Mouse (Mus musculus) telencephalon, adult 2 months (tissue): ENCODE data around the gene Enho.
"Not testable (repeated sequence)": the region's sequence is repeated elsewhere in the genome, so short reads cannot be mapped to it uniquely, and the experiment has no call there.

ENCODE experiments used
- DNase-seq: peaks from one replicate; pipeline ENCODE4 v3.0.0-alpha.2; 2011; ENCODE audit warnings: low read depth, low spot score

Gene Enho

DNA sequence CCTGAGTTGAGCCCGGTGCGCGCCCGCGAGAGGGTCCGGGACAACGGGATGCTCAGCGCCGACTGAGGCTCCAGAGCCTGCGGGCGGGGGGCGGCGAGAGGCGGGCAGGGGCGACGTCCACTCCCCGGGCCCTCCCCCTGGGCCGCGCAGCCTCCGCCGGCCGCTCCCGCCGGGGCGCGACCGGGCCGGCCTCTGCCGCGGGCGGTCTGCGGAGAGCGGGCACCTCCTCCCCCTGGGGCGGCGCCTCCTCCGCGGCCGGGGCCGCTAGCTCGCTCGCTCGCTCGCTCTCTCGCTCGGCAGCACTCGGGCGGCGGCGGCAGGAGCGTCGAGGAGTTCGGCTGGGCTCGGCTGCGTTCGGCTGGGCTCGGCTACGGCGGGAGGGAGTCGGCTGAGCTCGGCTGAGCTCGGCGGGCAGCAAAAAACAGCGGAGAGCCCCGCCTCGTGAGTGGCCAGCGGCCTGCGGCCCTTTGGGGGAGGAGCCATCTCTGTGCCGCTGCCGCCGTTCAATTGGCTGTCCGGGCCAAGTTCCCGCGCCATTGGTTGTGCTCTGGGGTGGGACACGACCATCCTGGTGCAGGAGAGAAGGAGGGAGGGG, at the start of gene Enho:
Gene Enho (minus strand): TSS at position 412 of the 595 bp plus-strand sequence.
- DNase-seq: peak; percentile 80

DNA sequence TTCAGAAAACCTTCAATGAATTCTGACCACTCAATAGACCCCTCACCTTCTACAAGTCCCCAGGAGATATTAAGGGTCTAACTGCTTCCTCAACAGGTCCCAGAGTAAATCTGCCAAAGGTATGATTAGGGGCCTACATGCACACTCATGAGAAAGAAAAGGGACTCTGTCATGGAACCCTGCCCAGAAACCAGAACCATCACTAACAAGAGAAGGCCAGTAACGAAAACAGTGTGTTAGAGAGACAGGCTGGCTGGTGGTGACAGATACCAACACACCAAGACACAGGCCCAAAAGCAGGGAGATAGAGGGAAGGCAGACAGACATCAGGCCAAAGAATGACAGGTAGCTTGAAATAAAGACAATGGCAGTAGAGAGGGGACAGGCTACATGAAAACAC, 48.4 kb upstream of the Enho start:
- DNase-seq: not testable (repeated sequence)

DNA sequence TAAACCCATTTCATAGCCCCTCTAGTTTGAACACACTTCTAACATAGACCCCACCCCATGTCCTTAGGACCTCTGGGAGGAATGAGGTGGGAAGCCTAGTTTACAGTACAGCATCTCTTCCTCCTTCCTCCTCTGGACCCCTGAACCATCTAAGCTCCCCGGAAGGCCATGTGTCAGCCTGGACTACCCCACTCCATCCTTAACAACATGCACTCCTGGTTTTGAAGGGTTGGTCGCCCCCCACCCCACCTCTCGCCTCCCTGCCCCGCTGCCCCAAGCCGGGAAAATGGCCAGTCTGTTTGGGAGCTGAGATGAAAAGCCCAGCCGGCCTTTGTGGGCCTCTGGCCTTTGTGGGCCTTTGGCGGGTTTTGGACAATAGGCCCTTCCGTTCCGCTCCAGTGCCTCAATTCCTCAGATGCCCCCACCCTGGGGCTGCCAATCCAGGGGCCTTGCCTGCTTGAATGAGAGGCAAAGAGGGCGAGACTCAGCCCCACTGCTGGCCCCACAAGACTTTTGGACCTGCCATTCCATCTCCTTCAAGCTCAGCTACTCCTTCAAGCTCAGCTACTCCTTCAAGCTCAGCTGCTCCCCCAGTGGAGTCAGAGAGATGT, 45.9 kb upstream of the Enho start:
- DNase-seq: not testable (repeated sequence)

DNA sequence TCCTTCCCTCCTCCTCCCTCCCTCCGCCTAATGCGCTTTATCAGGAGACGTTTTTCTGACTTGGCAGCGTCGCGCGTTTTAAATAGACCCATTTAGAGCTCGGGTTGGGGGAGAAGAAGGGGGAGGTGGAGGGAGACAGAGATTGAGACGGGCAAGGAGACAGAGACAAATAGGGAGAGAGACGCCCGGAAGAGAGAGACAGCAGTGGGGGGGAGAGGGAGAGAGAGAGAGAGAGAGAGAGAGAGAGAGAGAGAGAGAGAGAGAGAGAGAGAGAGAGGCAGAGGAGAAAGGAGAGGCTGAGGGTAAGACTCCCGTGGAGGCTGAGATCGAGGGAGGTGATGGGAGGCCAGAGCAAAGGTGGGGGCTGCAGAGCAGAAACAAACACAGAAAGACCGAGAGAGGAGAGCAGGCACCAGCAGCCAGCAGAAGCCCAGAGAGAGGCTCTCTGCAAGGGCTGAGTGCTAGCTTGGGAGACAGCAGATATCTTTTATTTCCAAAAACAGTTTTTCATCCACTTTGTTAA, 44.9 kb upstream of the Enho start:
- DNase-seq: not testable (repeated sequence)

DNA sequence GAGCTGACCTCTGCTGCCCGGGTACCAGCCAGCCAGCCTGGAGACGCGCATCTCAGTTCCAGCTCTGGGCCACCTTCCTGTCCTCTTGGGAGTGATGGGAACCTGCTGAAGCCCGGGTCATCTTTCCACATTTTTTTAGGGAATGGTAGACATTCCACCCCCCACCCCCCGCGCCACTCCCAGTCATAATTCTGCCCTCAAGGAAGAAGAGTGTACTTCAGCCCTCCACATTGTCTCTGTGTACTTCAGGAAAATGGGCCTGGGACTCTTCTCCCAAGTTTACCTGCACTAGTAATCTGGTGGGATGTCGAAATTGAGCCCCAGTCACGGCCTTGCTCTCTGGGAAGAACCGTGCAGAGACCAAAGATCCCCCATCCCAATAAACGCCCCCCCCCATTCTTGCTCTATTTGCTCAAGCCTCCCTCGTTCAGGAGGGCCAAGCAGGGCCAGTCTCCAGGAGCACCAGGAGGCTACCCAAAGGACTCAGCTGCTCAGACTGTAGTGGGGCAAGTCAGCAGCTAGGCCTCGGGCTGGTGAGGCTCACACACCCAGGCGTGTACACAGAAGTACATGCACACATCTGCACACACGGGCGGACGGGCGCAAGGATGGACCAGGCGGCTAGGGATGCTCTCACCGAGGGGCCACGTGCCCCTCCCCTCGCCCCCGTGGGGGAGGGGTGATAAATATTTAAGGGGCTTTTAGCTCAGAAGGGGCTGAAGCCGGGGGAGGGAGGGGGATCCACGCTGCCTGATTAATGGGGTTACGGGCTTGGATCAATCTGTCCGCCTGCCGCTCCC, 44.2 kb upstream of the Enho start:
- not testable (repeated sequence) for DNase-seq

DNA sequence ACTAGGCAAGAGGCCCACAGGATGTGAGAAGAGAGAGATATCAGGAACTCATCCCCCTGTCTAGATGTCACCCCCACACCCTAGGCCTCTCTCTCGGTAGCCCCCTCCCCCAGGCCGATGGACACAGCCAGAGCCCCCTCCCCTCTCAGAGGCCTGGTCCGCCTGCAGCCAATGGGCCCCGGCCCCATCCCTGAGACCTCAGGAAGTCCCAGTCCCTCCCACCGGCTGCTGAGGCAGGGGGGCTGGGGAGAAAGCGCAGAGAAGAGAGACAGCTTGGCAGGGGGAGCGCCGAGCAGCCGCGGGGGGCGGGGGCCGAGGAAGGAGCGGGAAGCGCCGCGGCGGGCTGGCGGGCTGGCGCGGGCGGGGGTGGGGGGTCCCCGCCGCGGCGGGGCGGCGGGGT, 43.2 kb upstream of the Enho start:
- not testable (repeated sequence) for DNase-seq

DNA sequence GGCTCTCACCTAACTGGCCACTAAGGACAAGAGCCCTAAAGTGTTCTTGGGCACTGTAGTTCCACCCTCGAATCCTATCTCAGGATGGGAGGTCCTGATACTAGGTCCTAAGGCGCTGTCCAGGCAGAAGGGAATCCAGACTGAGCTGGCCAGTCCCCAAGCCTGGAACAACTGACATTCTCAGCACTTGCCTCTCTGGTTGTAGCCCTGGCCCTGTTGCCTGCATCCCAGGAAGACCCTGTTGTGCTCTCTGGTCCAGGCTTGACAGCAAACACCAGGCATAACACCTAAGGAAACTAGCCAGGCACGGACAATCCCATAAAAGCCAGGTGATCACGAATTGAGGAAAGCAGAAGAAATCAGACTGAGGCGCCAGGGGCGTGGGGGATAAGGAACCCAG, 42.7 kb upstream of the Enho start:
- DNase-seq: no peak

DNA sequence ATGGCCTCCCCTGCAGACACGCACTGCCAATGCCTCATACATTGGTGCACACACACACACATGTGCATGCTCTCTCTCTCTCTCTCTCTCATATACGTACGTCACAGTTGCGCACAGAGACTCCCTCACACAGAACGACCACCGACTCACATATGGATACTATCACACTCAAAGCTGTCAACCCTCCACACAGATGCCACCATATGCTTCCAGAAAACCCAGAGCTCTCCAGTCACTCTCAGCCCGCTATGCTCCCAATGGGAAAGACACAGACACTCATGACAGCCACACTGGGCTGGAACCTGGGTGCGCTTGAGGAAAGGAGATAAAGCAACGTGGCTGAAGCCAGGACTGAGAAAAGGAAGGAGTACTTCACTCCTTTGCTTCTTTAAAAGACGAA, 41.8 kb upstream of the Enho start:
- no peak for DNase-seq

DNA sequence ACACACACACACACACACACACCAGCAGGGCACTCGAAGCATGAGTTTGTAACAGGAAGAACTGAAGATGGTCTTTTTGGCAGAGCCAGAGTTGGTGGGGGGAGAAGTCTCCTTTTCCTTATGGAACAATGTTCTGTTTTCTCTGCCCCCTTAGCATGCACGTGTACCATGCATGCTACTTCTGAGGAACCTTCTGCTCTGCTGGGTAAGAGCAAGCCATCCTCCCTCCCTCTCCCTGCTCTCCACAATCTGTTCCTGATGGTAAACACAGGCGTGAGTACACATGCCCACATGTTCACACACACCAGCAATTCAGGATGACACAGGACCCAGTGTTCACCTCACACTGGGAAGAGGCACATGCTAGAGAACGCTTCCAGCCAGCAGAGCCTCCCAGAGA, 41.1 kb upstream of the Enho start:
- peak; percentile 73 for DNase-seq

DNA sequence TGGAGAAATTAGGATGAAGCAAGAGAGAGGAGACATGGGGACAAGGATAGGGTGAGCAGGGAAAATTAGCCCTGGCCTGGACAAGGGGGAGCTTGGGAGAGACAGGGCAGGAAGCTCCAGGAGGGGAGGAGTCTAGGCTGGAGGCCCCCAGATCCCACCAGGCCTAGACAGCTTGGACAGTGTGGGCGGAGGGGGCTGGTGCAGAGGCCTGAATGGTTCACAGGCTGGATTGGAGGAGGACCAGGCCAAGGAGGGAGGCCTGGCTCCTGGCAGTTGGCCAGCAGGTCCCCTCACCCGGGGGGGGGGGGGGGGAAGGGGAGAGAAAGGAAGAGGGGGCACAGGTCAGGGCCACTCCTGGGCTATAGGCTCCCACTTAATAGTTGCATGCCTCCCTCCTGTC, 39.2 kb upstream of the Enho start:
- DNase-seq: no peak

DNA sequence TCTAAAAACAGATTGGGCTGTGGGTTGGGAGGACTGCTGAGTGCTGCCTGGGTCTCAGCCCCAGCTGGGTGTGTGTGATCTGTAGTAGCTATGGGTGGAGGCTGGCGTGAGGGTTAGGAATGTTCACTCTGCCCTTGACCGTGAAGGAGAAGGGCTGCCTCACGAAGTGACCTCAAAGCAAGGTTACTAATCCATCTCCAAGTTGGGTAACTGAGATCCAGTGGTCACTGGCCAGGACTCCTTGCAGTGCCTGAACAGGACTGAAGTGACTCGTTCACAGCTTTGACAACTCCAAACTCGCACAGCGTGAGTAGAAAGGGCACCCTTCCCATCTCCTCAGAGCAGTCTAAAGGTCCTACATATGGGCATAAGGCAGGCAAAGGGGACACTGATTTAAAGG, 38.7 kb upstream of the Enho start:
- DNase-seq: no peak

DNA sequence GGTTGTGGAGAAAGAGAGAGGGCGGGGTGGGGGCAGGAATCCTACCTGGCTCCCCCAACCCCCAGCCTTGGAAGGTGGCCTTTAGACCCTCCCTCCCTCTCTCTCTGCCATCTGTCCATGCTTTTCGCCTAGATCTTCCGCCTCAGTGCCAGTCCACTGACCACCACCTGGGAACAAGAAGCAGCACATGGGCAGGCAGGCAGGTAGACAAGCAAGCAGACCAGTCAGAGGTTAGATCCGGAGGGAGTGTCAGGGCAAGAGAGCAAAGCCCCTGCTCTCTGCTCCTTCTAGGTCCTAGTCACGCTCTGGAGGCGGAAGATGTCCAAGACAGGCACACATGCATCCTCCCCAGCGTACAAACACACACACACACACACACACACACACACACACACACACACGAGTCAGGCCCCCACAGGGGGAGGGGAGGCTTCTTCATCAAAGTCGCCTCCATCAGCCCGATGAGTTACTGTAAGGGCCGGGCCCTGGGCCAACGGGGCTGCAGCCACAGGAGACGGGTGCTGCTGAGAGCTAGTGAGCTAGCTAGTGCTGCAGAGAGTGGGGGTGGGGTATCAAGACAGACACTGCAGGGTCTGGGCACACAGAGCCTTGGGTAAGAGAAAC, 37.0 kb upstream of the Enho start:
- DNase-seq: no peak

DNA sequence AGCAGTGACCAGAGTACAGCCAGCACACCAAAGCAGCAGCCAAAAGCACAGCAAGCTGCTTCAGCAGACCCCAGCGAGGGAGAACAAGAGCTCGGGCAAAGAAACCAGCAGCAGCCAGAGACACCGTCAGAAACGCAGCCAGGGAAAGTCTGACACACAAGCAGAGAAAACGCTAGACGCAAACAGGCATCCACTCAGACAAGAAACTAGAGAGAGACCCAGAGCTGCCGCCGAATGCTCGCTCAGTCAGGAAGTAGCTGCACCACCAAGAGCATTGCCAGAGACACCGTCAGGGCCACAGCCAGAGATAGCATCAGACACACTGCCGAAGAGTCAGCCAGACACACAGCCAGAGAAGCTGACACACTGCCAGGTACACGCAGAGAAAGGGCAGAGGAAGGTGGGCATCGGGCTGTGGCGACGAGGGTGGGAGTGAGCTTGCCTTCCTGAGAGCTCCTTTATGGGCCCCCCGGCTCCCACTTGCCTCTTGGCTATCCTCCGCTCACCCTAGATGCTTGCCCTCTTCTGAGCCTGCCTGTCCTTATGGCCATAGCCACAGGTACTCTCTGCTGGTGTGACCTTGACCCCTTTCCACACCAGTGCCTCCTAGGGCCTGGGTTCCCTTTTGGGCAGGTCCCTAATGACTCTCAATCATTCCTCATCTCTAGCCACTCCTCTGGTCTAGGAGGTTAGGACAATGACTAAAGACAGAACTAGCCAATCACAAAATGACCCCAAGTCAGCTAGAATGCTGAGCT, 36.3 kb upstream of the Enho start:
- no peak for DNase-seq

DNA sequence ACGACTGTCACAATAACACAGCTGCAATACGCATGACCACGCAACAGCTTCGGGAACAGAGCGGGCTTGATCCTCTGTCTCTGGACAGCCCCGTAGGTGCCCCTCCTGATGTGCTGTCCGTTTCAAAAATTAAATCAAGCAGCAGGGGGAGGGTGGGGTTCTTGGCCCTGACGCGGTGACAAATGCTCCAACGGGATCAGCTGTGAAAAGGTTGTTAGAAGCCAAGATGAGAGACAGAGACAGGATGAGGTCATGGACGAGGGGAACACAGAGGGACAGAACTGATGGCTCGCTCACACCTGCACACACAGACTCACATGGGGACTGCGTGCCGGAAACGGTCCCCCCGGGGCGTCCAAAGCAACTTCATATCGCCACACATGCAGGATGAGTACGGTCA, 33.1 kb upstream of the Enho start:
- no peak for DNase-seq

DNA sequence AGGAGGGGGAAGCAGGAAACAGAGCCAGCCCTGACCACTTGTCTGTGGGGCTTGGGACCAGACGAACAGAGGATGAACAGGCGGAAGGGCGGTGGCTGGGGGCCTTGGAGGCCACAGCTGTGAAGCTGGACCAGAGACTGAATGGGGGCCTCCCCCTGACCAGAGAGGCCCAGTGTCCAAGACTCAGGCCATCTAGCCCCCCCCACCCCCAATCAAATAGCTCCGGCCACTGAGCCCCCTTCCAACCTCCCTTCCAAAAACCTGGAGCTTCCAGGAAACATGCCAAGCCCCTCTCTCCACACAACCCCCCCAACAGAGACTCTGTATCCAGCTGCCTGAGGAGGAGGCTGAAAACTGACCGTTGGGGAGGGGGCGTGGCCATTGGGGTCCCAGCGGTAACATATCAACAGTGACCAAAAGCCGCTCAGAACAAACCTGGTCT, 32.4 kb upstream of the Enho start:
- no peak for DNase-seq

DNA sequence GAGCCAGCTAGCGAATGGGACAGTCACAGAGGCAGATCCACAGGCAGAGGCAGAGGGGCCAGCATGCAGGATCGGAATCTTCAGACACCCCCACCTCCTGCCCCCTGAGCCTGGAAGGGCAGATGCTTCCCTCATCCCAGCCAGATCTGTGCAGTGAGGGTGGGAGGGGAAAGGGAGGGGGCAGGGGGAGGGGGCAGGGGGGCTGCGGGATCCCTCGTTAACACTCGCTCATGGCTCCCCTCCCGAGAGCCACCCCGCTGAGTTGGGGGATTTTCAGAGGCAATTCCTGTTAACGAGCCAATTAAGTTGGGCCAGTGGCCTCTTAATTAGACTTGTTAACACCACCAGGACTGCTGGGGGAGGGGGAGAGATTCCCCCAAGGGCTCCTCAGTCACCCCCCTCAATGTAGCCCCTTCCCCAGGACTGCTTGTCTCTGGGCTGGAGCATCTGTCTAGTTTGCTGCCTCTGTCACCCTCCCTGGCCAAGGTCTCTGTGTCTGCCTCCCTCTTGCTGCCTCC, 31.9 kb upstream of the Enho start:
- DNase-seq: no peak

DNA sequence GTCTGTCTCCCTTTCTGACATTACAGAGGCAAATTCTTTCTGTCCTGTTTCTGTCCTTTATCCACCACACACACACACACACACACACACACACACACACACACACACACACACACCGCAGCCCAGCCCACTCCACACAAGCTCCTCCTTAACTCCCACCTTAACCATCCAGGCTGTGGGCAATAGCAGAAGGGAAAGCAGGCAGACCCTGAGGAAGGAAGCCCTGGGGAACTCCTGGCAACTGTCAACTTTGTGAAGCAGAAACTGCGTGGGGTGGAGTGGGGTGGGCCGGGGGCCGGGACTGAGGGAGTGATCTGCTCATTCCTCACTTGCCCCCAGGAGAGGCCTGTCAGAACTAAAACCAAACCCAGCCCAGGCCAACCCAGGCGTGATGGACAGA, 31.4 kb upstream of the Enho start:
- no peak for DNase-seq

DNA sequence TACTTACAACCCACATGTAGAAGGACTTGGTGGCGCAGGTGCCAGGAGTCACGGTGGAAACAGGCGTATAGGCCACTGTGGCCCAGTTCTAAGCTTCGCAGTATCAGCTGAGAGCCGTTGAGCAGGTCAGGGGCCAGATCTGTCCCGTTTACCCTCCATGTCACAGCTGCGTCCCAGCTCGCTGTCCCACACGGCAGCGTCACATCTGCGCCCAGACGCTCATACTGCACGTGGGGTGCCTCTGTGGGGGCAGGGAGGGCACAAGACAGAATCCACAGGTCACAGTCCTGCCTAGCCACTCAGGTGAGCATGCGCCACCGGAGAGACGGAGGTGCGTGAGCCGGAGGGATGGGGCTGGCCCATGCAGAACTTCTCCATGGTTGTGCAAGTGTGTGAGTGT, 30.7 kb upstream of the Enho start:
- DNase-seq: no peak

DNA sequence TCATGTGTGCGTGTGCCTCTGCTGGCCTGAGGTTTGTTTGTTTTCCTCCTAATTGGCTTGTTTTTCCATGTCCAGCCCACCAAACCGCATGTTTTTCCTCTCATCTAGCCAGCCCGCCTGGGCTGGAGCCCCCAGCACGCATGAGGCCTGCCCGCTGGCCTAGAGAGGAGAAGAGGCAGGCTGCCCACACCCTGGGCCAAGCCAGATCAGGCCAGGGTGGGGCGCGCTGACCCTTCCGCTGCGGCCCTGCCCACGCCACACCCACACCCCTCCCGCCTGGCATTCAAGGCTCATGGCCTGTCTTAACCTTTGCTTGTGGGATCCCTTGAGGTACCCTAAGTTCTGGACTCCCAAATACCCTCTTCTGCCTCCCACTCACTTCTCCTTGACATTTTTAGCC, 26.5 kb upstream of the Enho start:
- no peak for DNase-seq

DNA sequence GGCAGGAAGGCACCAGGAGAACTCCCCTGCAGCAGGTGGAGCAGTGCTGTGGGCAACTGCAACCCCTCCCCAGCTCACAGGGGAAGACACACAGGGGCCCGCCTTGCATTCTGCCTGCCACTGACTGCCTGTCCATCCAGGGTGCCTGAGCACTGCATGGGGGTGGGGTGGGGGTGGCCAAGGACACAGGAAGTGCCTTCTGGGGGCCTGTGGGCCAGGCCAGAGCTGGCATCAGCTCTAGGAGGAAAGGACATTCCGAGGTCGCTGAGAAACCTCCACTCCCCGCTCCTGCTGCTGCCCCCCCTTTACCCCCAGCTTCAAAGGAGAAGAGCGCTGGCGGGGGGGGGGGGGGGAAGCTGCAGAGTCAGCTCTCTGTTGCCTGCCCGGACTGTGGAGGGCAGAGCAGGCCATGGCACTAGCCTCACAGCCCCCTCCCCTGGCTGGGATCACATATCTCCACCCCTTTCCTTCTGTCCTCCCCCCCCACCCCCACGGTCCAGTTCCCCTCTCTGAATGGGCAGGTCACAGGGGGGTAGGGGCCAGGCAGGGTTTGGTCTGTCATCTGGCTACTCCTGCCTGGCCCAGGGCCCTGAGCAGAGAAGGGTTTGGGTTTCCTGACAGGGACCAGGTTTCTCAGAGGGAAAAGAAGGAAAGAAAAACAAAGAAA, 25.0 kb upstream of the Enho start:
- no peak for DNase-seq

DNA sequence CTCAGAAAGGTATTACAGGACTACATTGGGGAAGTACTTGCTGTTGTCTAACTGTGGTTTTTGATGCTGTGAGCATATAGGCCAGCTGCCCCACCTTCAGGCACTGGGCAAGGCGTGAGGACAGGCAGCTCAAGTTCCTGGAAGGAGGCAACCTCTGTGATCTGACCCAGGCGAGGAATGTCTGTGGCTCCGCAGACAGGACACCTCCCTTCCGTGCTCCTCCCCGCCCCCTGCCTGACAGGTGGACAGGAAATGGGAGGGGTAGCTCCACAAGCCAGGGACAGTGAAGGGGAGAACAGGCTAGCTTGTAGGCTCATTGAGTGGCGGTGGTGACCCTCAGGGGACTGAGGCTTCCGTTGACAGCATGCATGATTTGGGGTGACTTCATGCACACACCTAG, 24.4 kb upstream of the Enho start:
- DNase-seq: no peak
